Mouse (Mus musculus): Measurements from ENCODE around the gene Celf2.

DNA sequence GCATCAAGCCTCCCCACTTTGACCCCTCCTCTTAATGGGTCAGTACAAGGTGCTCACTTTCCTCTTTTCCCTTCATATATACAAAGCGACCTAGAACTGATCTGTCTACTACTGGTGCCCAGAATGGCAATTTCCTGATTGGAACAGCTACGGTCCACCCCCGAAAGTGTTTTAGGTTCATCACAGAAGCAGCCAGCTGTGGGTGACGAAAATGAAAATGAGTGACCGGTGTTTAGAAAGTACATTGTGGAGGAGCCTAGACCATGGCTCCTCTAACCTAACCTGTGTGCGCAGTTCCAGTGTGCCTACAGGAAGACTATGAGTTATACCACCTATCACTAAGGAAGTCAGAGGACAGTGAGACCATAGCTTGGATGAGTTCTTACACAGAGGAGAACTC, 874.5 kb downstream of the Celf2 start:
- TF ChIP-seq CTCF (IDR thresholded peaks at IDR 0.05; ENCODE audit: borderline replicate concordance, insufficient read depth, low read depth, low read length) (no peak), POLR2A (IDR thresholded peaks at IDR 0.05; ENCODE audit: borderline replicate concordance, insufficient read depth, low read length) (no peak)

All from cerebellum, adult 2 months (tissue).